Mouse (Mus musculus): ENCODE data around the gene Susd1.

DNA sequence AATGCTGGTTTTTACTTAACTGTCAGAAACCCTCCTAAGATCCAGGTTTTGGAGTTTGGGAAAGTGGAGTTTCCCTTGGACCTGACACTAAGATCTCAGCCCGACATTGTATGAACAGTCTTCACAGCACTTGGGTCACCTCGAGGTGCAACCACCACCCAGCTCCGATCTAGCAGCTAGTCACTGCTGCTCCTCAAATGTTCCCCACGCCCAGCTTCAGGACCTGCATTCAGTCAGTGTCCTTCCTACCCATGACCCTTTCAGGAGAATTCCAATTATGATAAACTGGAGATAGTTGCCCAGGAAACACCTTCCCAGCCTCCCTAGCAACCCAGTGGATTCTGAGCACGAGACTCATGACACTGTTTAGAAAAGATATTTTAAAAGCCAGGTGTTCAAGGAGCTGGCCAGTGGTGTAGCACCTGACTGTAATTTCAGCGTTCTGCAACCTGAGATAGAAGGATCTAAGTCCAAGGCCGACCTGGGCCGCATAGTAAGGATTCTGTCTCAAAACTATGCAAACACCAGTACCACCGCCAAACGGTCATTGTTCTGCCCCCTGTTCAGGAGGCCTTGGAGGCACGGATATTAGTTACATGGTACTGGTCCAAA lies 22.8 kb upstream of the Susd1 start:
- TF ChIP-seq POLR2A (IDR thresholded peaks at IDR 0.05; ENCODE audit: low read depth, low read length): no peak
- no peak for TF ChIP-seq MAZ (IDR thresholded peaks at IDR 0.05; ENCODE audit: low read depth, low read length)
- TF ChIP-seq CTCF (conservative IDR thresholded peaks at IDR 0.05 in 1 of 2, IDR thresholded peaks at IDR 0.05 in 1 of 2; ENCODE audit: low read depth in 2 of 2, low read length in 2 of 2): no peak
- no peak for TF ChIP-seq EP300 (IDR thresholded peaks at IDR 0.05; ENCODE audit: low read length)
- no peak for TF ChIP-seq MAFK (IDR thresholded peaks at IDR 0.05; ENCODE audit: insufficient replicate concordance, low read length)
- no peak for TF ChIP-seq RCOR1 (conservative IDR thresholded peaks at IDR 0.05; ENCODE audit: low read depth, low read length)
- TF ChIP-seq KAT2A (IDR thresholded peaks at IDR 0.05; ENCODE audit: insufficient replicate concordance, low read length): no peak
- TF ChIP-seq TBP (conservative IDR thresholded peaks at IDR 0.05; ENCODE audit: low read depth, low read length): no peak
